Mouse (Mus musculus) CH12.LX (cell line): Measurements from ENCODE around the gene Scamp5. TPM values are rescaled to one million over a fixed set of nuclear protein-coding genes. Genes with fewer than 3 reads are reported as not detected.

Source experiments
- DNase-seq: peaks from one replicate; pipeline ENCODE4 v3.0.0-alpha.2; 2013; ENCODE audit errors: extremely low read depth
- H3K27ac ChIP-seq: 2 replicates; pipeline ENCODE4 v1.5.1; 2012; ENCODE audit warnings: low read depth, mild to moderate bottlenecking, control low read depth, moderate library complexity; ENCODE audit not compliant: insufficient read depth
- H3K27me3 ChIP-seq: replicated peaks from 2 replicates; pipeline ENCODE3; 2012; ENCODE audit warnings: inconsistent platforms
- H3K36me3 ChIP-seq, 2 experiments: replicated peaks in 1 of 2; 2 replicates each; pipeline versions ENCODE3 to v1.6.1; 2012; ENCODE audit warnings: inconsistent platforms in 1 of 2, low read length in 1 of 2, mild to moderate bottlenecking in 1 of 2, mixed read lengths in 1 of 2, moderate library complexity in 1 of 2; ENCODE audit not compliant: control insufficient read depth in 1 of 2, insufficient read depth in 1 of 2
- H3K4me1 ChIP-seq, 2 experiments: 2 replicates each; pipeline ENCODE4 v1.6.1; 2012; ENCODE audit warnings: inconsistent platforms in 1 of 2, moderate library complexity in 1 of 2; ENCODE audit not compliant: insufficient read depth in 2 of 2, control insufficient read depth in 1 of 2
- H3K4me2 ChIP-seq: 2 replicates; pipeline ENCODE4 v1.6.1; 2012; ENCODE audit warnings: low read depth, mild to moderate bottlenecking, control low read depth; ENCODE audit not compliant: poor library complexity, insufficient read depth, severe bottlenecking
- H3K4me3 ChIP-seq, 3 experiments: fragments of 150-350 bp in 1 of 3; sonication (generic) in 1 of 3; replicated peaks in 1 of 3; 2 replicates each; pipeline versions ENCODE3 to v1.5.1; 2011 to 2012; ENCODE audit warnings: low read depth in 2 of 3, low read length in 2 of 3, mild to moderate bottlenecking in 2 of 3, moderate library complexity in 2 of 3, control low read depth in 1 of 3, improper control_type of control experiment in 1 of 3, inconsistent platforms in 1 of 3, mixed read lengths in 1 of 3; ENCODE audit not compliant: poor library complexity in 1 of 3
- H3K79me2 ChIP-seq: replicated peaks from 2 replicates; pipeline ENCODE4 v1.6.1; 2012; ENCODE audit warnings: mild to moderate bottlenecking, moderate library complexity; ENCODE audit not compliant: control insufficient read depth, poor library complexity, insufficient read depth, severe bottlenecking; ENCODE audit errors: extremely low read depth
- H3K9ac ChIP-seq: 2 replicates; pipeline ENCODE4 v1.6.1; 2012; ENCODE audit warnings: low read depth, mild to moderate bottlenecking, control low read depth, moderate library complexity; ENCODE audit not compliant: insufficient read depth
- H3K9me3 ChIP-seq: replicated peaks from 2 replicates; pipeline ENCODE3; 2012; ENCODE audit warnings: low read length, inconsistent platforms, mixed read lengths
- CHD1 ChIP-seq: IDR thresholded peaks from 2 replicates; pipeline ENCODE4 v1.6.1; 2012; ENCODE audit warnings: low read depth, low read length, improper control_type of control experiment, inconsistent platforms
- EP300 ChIP-seq: IDR thresholded peaks from 2 replicates; pipeline ENCODE4 v1.6.1; 2011; ENCODE audit warnings: low read length, improper control_type of control experiment
- ETS1 ChIP-seq: conservative IDR thresholded peaks from 2 replicates; pipeline ENCODE4 v1.6.1; 2012; ENCODE audit warnings: low read depth, mild to moderate bottlenecking, inconsistent platforms, low read length, improper control_type of control experiment, moderate library complexity
- HCFC1 ChIP-seq: IDR thresholded peaks from 2 replicates; pipeline ENCODE4 v1.6.1; 2012; ENCODE audit warnings: low read depth, mild to moderate bottlenecking, inconsistent platforms, low read length, improper control_type of control experiment
- IRF4 ChIP-seq: IDR thresholded peaks from 2 replicates; pipeline ENCODE4 v1.6.1; 2014; ENCODE audit warnings: low read depth, mild to moderate bottlenecking, inconsistent platforms, low read length, improper control_type of control experiment
- MAX ChIP-seq: IDR thresholded peaks from 2 replicates; pipeline ENCODE4 v1.6.1; 2011; ENCODE audit warnings: low read length, improper control_type of control experiment
- MAZ ChIP-seq: IDR thresholded peaks from 2 replicates; pipeline ENCODE4 v1.6.1; 2012; ENCODE audit warnings: low read depth, mild to moderate bottlenecking, inconsistent platforms, low read length, improper control_type of control experiment, moderate library complexity
- MEF2A ChIP-seq: IDR thresholded peaks from 2 replicates; pipeline ENCODE4 v1.6.1; 2014; ENCODE audit warnings: low read depth, mild to moderate bottlenecking, inconsistent platforms, low read length, improper control_type of control experiment, borderline replicate concordance
- NELFE ChIP-seq: IDR thresholded peaks from 2 replicates; pipeline ENCODE4 v1.6.1; 2011; ENCODE audit warnings: low read depth, low read length, improper control_type of control experiment
- PAX5 ChIP-seq: IDR thresholded peaks from 2 replicates; pipeline ENCODE4 v1.6.1; 2012; ENCODE audit warnings: low read length, inconsistent platforms, mixed read lengths
- POLR2A ChIP-seq: IDR thresholded peaks from 2 replicates; pipeline ENCODE4 v1.6.1; 2011; ENCODE audit warnings: low read depth, mild to moderate bottlenecking, improper control_type of control experiment, low read length
- USF1 ChIP-seq: IDR thresholded peaks from 2 replicates; pipeline ENCODE4 v1.6.1; 2014; ENCODE audit warnings: low read depth, mild to moderate bottlenecking, inconsistent platforms, low read length, improper control_type of control experiment
- USF2 ChIP-seq: conservative IDR thresholded peaks from 2 replicates; pipeline ENCODE4 v1.6.1; 2011; ENCODE audit warnings: low read depth, low read length, improper control_type of control experiment
- ZC3H11A ChIP-seq: IDR thresholded peaks from 2 replicates; pipeline ENCODE4 v1.6.1; 2012; ENCODE audit warnings: low read depth, mild to moderate bottlenecking, inconsistent platforms, low read length, improper control_type of control experiment
- ZKSCAN1 ChIP-seq: IDR thresholded peaks from 2 replicates; pipeline ENCODE4 v1.6.1; 2012; ENCODE audit warnings: low read depth, inconsistent platforms, low read length, improper control_type of control experiment, borderline replicate concordance
- ZMIZ1 ChIP-seq: IDR thresholded peaks from 2 replicates; pipeline ENCODE4 v1.6.1; 2012; ENCODE audit warnings: low read depth, mild to moderate bottlenecking, inconsistent platforms, low read length, improper control_type of control experiment
- ZNF384 ChIP-seq: IDR thresholded peaks from 2 replicates; pipeline ENCODE4 v1.6.1; 2012; ENCODE audit warnings: low read depth, low read length, improper control_type of control experiment, inconsistent platforms
- dilution Hi-C: fragments of 300-500 bp; cut with MboI; formaldehyde crosslinking; loops from 2 replicates; pipeline ENCODE4 v1.14.3; 2020; ENCODE audit warnings: low sequenced_read_pairs; ENCODE audit not compliant: extremely low pct_unique_long_range_greater_than_20kb, extremely low pct_ligation_motif_present
- in situ Hi-C: fragments of 300-500 bp; cut with MboI; formaldehyde crosslinking; loops from 3 replicates; pipeline ENCODE4 v1.14.3; 2019; ENCODE audit warnings: low sequenced_read_pairs, low pct_ligation_motif_present, low pct_unique_long_range_greater_than_20kb, mixed read lengths
- polyA plus RNA-seq: library from polyadenylated mRNA; unstranded; fragments of >175 nt; gene quantifications from 2 replicates; pipeline ENCODE4 v1.2.1, GENCODE M21; 2012; ENCODE audit warnings: low read depth; ENCODE audit not compliant: insufficient read length
- total RNA-seq, 2 experiments: library from RNA; depleted of rRNA; stranded (reverse); fragments of 300-350 nt in 1 of 2; fragments of >200 nt in 1 of 2; gene quantifications; 2 replicates each; pipeline ENCODE4 v1.2.3; 2012 to 2014

The Scamp5 gene
- total and polyA plus RNA-seq, 3 experiments: 0.34 to 2.1 (median 0.99) TPM

GRCm38 (mm10) chr9:57437896-57438614 lies 29.8 kb downstream of the Scamp5 start:
- peaks cover 3 to 48% of the 10 kb centered on the region in 2 experiments for H3K36me3 ChIP-seq
- DNase-seq: no peak
- in situ Hi-C loops: no loop called here

GRCm38 (mm10) chr9:57436166-57436565 lies 31.7 kb downstream of the Scamp5 start:
- H3K4me1 ChIP-seq: peaks cover 18 to 63% of the 10 kb centered on the region in 2 experiments
- TF ChIP-seq USF1 (no peak), HCFC1 (no peak)
- TF ChIP-seq, all 38 proteins: peak for 0
- H3K4me2 ChIP-seq: no peak overlapping the region
- H3K9ac ChIP-seq: no peak overlapping the region
- in situ Hi-C loops (no loop called here), dilution Hi-C loops (no loop called here)
- H3K9me3 ChIP-seq: no peaks in the 10 kb centered on the region
- H3K27ac ChIP-seq: no peak overlapping the region
- H3K36me3 ChIP-seq: peaks cover 9 to 66% of the 10 kb centered on the region in 2 experiments
- H3K79me2 ChIP-seq: no peaks in the 10 kb centered on the region
- DNase-seq: no peak
- no peaks in the 10 kb centered on the region for H3K27me3 ChIP-seq
- no peak overlapping the region for H3K4me3 ChIP-seq

More at GRCm38 (mm10) chr9:57437896-57438614, 29.8 kb downstream of the Scamp5 start:
- H3K4me2 ChIP-seq: no peak overlapping the region
- peaks cover 13 to 49% of the 10 kb centered on the region in 2 experiments for H3K4me1 ChIP-seq
- no peak for TF ChIP-seq EP300
- TF ChIP-seq ZNF384: no peak
- TF ChIP-seq MAX: no peak
- TF ChIP-seq MEF2A: no peak
- no peak for TF ChIP-seq ZC3H11A
- TF ChIP-seq USF2: no peak
- H3K9ac ChIP-seq: no peak overlapping the region
- H3K4me3 ChIP-seq: no peak overlapping the region
- no peaks in the 10 kb centered on the region for H3K79me2 ChIP-seq
- H3K9me3 ChIP-seq: no peaks in the 10 kb centered on the region
- no peaks in the 10 kb centered on the region for H3K27me3 ChIP-seq
- dilution Hi-C loops: no loop called here
- no peak overlapping the region for H3K27ac ChIP-seq

DNA sequence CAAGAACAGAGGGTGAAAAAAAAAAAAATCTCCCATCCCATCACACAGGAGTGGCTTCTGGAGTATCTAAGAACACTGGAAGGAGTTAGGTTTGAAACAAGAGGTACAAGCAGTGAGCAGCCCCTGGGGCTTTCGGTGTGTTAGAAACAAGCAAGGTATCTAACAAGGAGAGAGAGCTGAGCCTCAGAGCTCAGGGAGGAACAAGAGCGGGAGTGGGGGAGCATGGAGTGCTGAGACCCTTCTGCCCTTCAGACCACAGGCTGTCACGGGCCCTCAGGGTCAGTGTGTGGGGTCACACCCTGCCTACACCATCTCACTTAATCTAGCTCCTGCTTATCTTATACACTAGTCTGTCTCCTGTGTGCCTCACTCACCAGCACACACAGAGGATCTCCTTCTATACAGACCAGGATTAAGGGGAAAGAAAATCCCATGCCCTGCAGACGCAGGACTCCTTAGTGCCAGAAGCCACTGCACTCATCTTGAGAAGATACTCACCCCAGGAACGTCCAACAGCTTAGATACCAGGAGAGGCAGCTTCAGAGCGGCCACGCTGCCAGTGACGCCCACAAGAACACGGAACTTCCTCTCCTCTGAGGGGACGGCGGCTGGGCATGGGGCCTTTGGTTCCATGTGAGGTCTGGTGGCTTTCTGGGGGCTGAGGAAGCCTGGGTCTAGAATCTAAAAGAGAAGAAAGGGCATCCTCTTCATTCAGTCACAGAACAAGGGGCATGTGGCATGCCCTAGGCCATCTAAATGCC lies 33.3 kb downstream of the Scamp5 start:
- no peak overlapping the region for H3K27ac ChIP-seq
- in situ Hi-C loops: no loop called here
- H3K79me2 ChIP-seq: no peaks in the 10 kb centered on the region
- H3K36me3 ChIP-seq: peaks cover 12 to 78% of the 10 kb centered on the region in 2 experiments
- no peaks in the 10 kb centered on the region for H3K27me3 ChIP-seq
- TF ChIP-seq POLR2A: no peak
- TF ChIP-seq NELFE: no peak; the same call in 1 of the 2 replicates
- TF ChIP-seq CHD1: no peak
- TF ChIP-seq ZKSCAN1: no peak
- TF ChIP-seq IRF4: no peak
- TF ChIP-seq ZMIZ1: no peak
- TF ChIP-seq PAX5: no peak
- TF ChIP-seq ETS1: no peak
- no peak for TF ChIP-seq USF2
- TF ChIP-seq MAZ: no peak
- no peak for TF ChIP-seq EP300
- no peaks in the 10 kb centered on the region for H3K9me3 ChIP-seq
- H3K4me3 ChIP-seq: peak overlapping the region in 1 of 3 experiments; percentile 36
- H3K4me2 ChIP-seq: no peak overlapping the region
- dilution Hi-C loops: no loop called here
- H3K4me1 ChIP-seq: peaks cover 13 to 74% of the 10 kb centered on the region in 2 experiments
- DNase-seq: no peak
- no peak overlapping the region for H3K9ac ChIP-seq
